Comparison of ENCODE assay signal across 13 mouse cellular contexts in the genomic region with DNA sequence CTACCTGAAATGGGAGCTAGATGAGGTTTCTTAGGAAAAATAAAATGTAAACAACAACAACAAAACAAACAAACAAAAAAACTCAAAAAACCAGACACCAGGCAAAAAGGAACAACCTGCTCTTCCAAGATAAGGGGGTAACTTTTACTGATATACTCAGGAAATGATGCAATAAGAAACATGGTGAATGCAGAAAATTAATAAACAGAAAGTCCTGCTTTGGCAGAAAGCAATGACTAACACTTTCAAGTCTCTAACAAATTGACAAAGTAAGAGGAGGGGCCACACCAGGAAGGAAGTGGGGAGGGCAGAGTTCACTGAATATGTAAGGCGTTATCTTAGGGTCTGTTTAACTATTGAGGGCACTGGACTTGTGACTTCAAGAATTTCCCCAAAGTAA.
"Had no signal": no experiment of that assay in that cellular context is flagged by ENCODE, and none has a peak within 500 bp of the region (broad histone marks: within the 10 kb centered on the region; RNA-seq: fewer than 3 reads in every experiment).

No protein-coding gene starts in this region.

- H3K4me3 ChIP-seq: limb, embryonic 15.5 days; midbrain, embryonic 10.5 days; neural tube, embryonic 13.5 days had no signal

- H3K27me3 ChIP-seq: limb, embryonic 15.5 days; neural tube, embryonic 13.5 days had no signal

- H3K9ac ChIP-seq: limb, embryonic 15.5 days; lung, embryonic 14.5 days; neural tube, embryonic 13.5 days had no signal

- H3K9me3 ChIP-seq: limb, embryonic 15.5 days; neural tube, embryonic 13.5 days had no signal

- H3K4me2 ChIP-seq: limb, embryonic 15.5 days; lung, embryonic 14.5 days; neural tube, embryonic 13.5 days had no signal

- H3K36me3 ChIP-seq: limb, embryonic 15.5 days; midbrain, embryonic 10.5 days; neural tube, embryonic 13.5 days had no signal

- ATAC-seq: midbrain, embryonic 16.5 days had no signal

- H3K27ac ChIP-seq: limb, embryonic 15.5 days; midbrain, embryonic 10.5 days; neural tube, embryonic 13.5 days had no signal

- H3K4me1 ChIP-seq: limb, embryonic 15.5 days; midbrain, embryonic 10.5 days had no signal

- DNase-seq: kidney, adult 8-10 months; kidney, postnatal 25 days; layer of hippocampus, adult 9-11 months; layer of hippocampus, postnatal 36 days; lung, embryonic 14.5 days; lung, postnatal 10 days; lung, postnatal 4 days; right cerebral cortex, postnatal 25 days; thymus, postnatal 36 days had no signal
